33 mouse cellular contexts compared by ENCODE assay signal in genomic region chr2:153533981-153534380, GRCm38 (mm10). TPM values are rescaled to one million over a fixed set of nuclear protein-coding genes. Genes with fewer than 3 reads are reported as not detected.
DNase-seq lines count a peak whose midpoint lies in the region; ATAC-seq and TF ChIP-seq lines count a peak whose summit lies in the region.
"Had no signal": no experiment of that assay in that cellular context is flagged by ENCODE, and none has a peak within 500 bp of the region (broad histone marks: within the 10 kb centered on the region; RNA-seq: fewer than 3 reads in every experiment).

No protein-coding gene starts in this region.

- H3K4me3 ChIP-seq in hindbrain, postnatal 0 days (ENCODE audit: low read length): no peak overlapping the region
- no peak overlapping the region for H3K4me3 ChIP-seq in hindbrain, embryonic 16.5 days (ENCODE audit: low read length)
- no peak overlapping the region for H3K4me3 ChIP-seq in layer of hippocampus, adult 2 months
- H3K4me3 ChIP-seq in lung, postnatal 0 days (ENCODE audit: low read depth, low read length): no peak overlapping the region
- H3K4me3 ChIP-seq: forebrain, embryonic 10.5 days; forebrain, embryonic 13.5 days; heart, adult 2 months; heart, embryonic 10.5 days; heart, embryonic 13.5 days had no signal

- H3K4me2 ChIP-seq in hindbrain, postnatal 0 days (ENCODE audit: low read depth, low read length): no peak overlapping the region
- no peak overlapping the region for H3K4me2 ChIP-seq in hindbrain, embryonic 16.5 days (ENCODE audit: low read length)
- H3K4me2 ChIP-seq in lung, postnatal 0 days (replicated peaks; ENCODE audit: low read depth, low read length): no peak overlapping the region
- H3K4me2 ChIP-seq: forebrain, embryonic 13.5 days; heart, embryonic 13.5 days; hindbrain, embryonic 14.5 days had no signal

- no peak for ATAC-seq in hindbrain, postnatal 0 days
- no peak for ATAC-seq in hindbrain, embryonic 16.5 days
- ATAC-seq in lung, postnatal 0 days: no peak
- ATAC-seq: forebrain, embryonic 13.5 days; forebrain, embryonic 16.5 days; Patski had no signal

- H3K27ac ChIP-seq in hindbrain, postnatal 0 days: no peak overlapping the region
- no peak overlapping the region for H3K27ac ChIP-seq in hindbrain, embryonic 16.5 days (ENCODE audit: low read depth, low read length)
- no peak overlapping the region for H3K27ac ChIP-seq in layer of hippocampus, adult 2 months
- H3K27ac ChIP-seq in lung, postnatal 0 days (ENCODE audit: low read length): no peak overlapping the region
- H3K27ac ChIP-seq: forebrain, embryonic 10.5 days; forebrain, embryonic 13.5 days; heart, adult 2 months; heart, embryonic 10.5 days; heart, embryonic 13.5 days; hindbrain, embryonic 14.5 days had no signal

- no peaks in the 10 kb centered on the region for H3K27me3 ChIP-seq in hindbrain, postnatal 0 days (ENCODE audit: insufficient read depth, low read length)
- no peaks in the 10 kb centered on the region for H3K27me3 ChIP-seq in hindbrain, embryonic 16.5 days (replicated peaks; ENCODE audit: control insufficient read depth, insufficient read depth, low read length)
- H3K27me3 ChIP-seq in lung, postnatal 0 days (replicated peaks; ENCODE audit: insufficient read depth, low read length): peaks cover 10% of the 10 kb centered on the region; the same call in 1 of the 2 replicates

- H3K36me3 ChIP-seq in hindbrain, postnatal 0 days (ENCODE audit: insufficient read depth, low read length): no peaks in the 10 kb centered on the region
- H3K36me3 ChIP-seq in hindbrain, embryonic 16.5 days (ENCODE audit: control insufficient read depth, insufficient read depth, low read length): no peaks in the 10 kb centered on the region
- H3K36me3 ChIP-seq in lung, postnatal 0 days (ENCODE audit: insufficient read depth, low read length): no peaks in the 10 kb centered on the region
- H3K36me3 ChIP-seq: forebrain, embryonic 10.5 days; heart, embryonic 10.5 days; heart, embryonic 13.5 days had no signal

- TF ChIP-seq EP300 in lung, postnatal 0 days (IDR thresholded peaks at IDR 0.05): no peak

- WGBS in hindbrain, postnatal 0 days: 48% methylated on average over 1 of the region's 1 CpGs
- 59% methylated on average over 1 of the region's 1 CpGs for WGBS in hindbrain, embryonic 16.5 days
- WGBS in lung, postnatal 0 days: 65% methylated on average over 1 of the region's 1 CpGs

- H3K9me3 ChIP-seq in hindbrain, postnatal 0 days (ENCODE audit: low read length): no peaks in the 10 kb centered on the region
- no peaks in the 10 kb centered on the region for H3K9me3 ChIP-seq in hindbrain, embryonic 16.5 days (ENCODE audit: control insufficient read depth, low read length)
- H3K9me3 ChIP-seq in lung, postnatal 0 days (ENCODE audit: low read length): no peaks in the 10 kb centered on the region
- H3K9me3 ChIP-seq: forebrain, embryonic 10.5 days; forebrain, embryonic 13.5 days; heart, embryonic 10.5 days; heart, embryonic 13.5 days had no signal

- H3K9ac ChIP-seq in hindbrain, postnatal 0 days (replicated peaks; ENCODE audit: low read length): no peak overlapping the region
- H3K9ac ChIP-seq in hindbrain, embryonic 16.5 days (ENCODE audit: low read depth, low read length): no peak overlapping the region
- H3K9ac ChIP-seq in lung, postnatal 0 days (replicated peaks; ENCODE audit: low read depth): no peak overlapping the region
- H3K9ac ChIP-seq: forebrain, embryonic 13.5 days; heart, embryonic 13.5 days; hindbrain, embryonic 14.5 days had no signal

- no peak for DNase-seq in hindbrain, postnatal 0 days (ENCODE audit: low spot score)
- no peak for DNase-seq in layer of hippocampus, adult 2 months (ENCODE audit: low spot score in 2 of 2)
- DNase-seq in layer of hippocampus, adult 8-10 months (ENCODE audit: low spot score in 2 of 2): no peak
- no peak for DNase-seq in lung, postnatal 0 days (ENCODE audit: low spot score)
- DNase-seq in lung, postnatal 25 days (ENCODE audit: low spot score): no peak
- peak; percentile 43 for DNase-seq in R1 (ENCODE audit: low read depth, low spot score)
- DNase-seq in left cerebral cortex, postnatal 10 days (ENCODE audit: extremely low spot score in 1 of 2, low spot score in 2 of 2): no peak
- DNase-seq: adrenal gland, adult 2 months; adrenal gland, postnatal 14 days; cerebellum, adult 11-12 months; cerebellum, adult 9-10 months; cerebellum, postnatal 14 days; gastrocnemius, postnatal 10 days; gastrocnemius, postnatal 36 days; heart, adult 2 months; heart, postnatal 14 days; heart, postnatal 4 days had no signal

- intact Hi-C loops in left cerebral cortex, postnatal 10 days (cut with DNase I): loop anchor here (5.0 kb wide), 1 partner anchor 53 kb away; no protein-coding TSS in a partner anchor

- no peaks in the 10 kb centered on the region for H3K4me1 ChIP-seq in hindbrain, postnatal 0 days (ENCODE audit: insufficient read depth, low read length)
- H3K4me1 ChIP-seq in hindbrain, embryonic 16.5 days (ENCODE audit: control insufficient read depth, insufficient read depth, low read depth, low read length): peaks cover 4% of the 10 kb centered on the region
- H3K4me1 ChIP-seq in lung, postnatal 0 days (ENCODE audit: insufficient read depth, low read depth, low read length): no peaks in the 10 kb centered on the region

- TF ChIP-seq CTCF in hindbrain, postnatal 0 days (IDR thresholded peaks at IDR 0.05; ENCODE audit: low read depth): peak; percentile 14; the same call in 1 of the 2 replicates
- TF ChIP-seq CTCF in layer of hippocampus, adult 2 months (conservative IDR thresholded peaks at IDR 0.05): peak; percentile 31; the same call in 1 of the 2 replicates
- TF ChIP-seq CTCF in lung, postnatal 0 days (IDR thresholded peaks at IDR 0.05): 0 out of 2 replicates have a peak, but pooled peaks have one; percentile 8

RNA-seq across cellular contexts. Expression of gene Nol4l, which starts 4.2 kb away (rescaled TPM):
- 68.3 and 80.8 TPM in 2 replicates for total RNA-seq in hindbrain, postnatal 0 days (2014; rRNA removed)
- polyA plus RNA-seq in hindbrain, postnatal 0 days (2015; fragmentation: Nextera tagmentation; extraction: Ambion mirVana): 23.7 and 24.2 TPM in 2 replicates
- 33.7 and 40.7 TPM in 2 replicates for polyA plus RNA-seq in hindbrain, embryonic 16.5 days (2015; fragmentation: Nextera tagmentation; extraction: Ambion mirVana)
- 10 to 100 TPM; 47.6 to 52.1 TPM for total RNA-seq in layer of hippocampus, adult 2 months (2021)
- 10 to 100 TPM; 44.4 to 47.8 (median 45.1) TPM for total RNA-seq in layer of hippocampus, adult 8-10 months (2022)
- 8.3 and 9.9 TPM in 2 replicates for polyA plus RNA-seq in lung, postnatal 0 days (2015; fragmentation: Nextera tagmentation; extraction: Ambion mirVana)
- total RNA-seq in left cerebral cortex, postnatal 10 days (2021): 10 to 100 TPM; 55.5 to 62.5 TPM

RNA-seq across cellular contexts. Expression of gene 4930404H24Rik, which starts 41.4 kb away (rescaled TPM):
- total RNA-seq in hindbrain, postnatal 0 days (2014; rRNA removed): not detected in 2 replicates
- not detected in 2 replicates for polyA plus RNA-seq in hindbrain, postnatal 0 days (2015; fragmentation: Nextera tagmentation; extraction: Ambion mirVana)
- polyA plus RNA-seq in hindbrain, embryonic 16.5 days (2015; fragmentation: Nextera tagmentation; extraction: Ambion mirVana): not detected in 2 replicates
- total RNA-seq in layer of hippocampus, adult 2 months (2021): not detected
- 1 to 10 TPM in 1 of 4 experiments, not detected in 3; 1.8 TPM for total RNA-seq in layer of hippocampus, adult 8-10 months (2022)
- polyA plus RNA-seq in lung, postnatal 0 days (2015; fragmentation: Nextera tagmentation; extraction: Ambion mirVana): not detected in 2 replicates
- total RNA-seq in left cerebral cortex, postnatal 10 days (2021): not detected
- total RNA-seq: adrenal gland, adult 2 months; adrenal gland, postnatal 14 days; ES-E14; gastrocnemius, adult 18-20 months; gastrocnemius, postnatal 10 days; gastrocnemius, postnatal 36 days; granulocyte monocyte progenitor cell, adult 5-6 weeks; heart, adult 2 months; heart, postnatal 14 days; heart, postnatal 4 days had no signal
- polyA plus RNA-seq: adrenal gland, adult 2 months; brain, embryonic 14.5 days; embryonic facial prominence, embryonic 11.5 days; embryonic facial prominence, embryonic 14.5 days; forebrain, embryonic 10.5 days; forebrain, embryonic 13.5 days; forebrain, embryonic 16.5 days; heart, adult 2 months; heart, embryonic 10.5 days; heart, embryonic 13.5 days; heart, embryonic 16.5 days; hindbrain, embryonic 11.5 days; hindbrain, embryonic 14.5 days; Patski had no signal
